Comparison of ENCODE assay signal across 30 mouse cellular contexts in the genomic region with DNA sequence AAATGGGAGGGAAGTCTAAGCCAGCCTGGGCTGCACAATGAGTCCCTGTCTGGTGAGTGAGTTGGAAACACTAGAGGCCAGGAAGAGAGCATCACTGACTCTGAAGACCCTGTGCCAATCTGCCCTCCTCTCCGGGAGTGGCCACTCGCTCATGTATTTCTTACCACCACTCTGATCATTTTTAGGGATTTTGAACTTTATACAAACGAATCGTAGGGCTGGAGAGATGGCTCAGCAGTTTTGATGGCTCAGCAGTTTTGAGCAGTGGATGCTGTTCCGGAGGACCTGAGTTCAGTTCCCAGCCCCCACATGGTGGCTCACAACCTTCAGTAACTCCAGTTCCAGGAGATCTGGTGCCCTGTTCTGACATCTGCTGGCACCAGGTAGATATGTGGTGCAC.
"Had no signal": no experiment of that assay in that cellular context is flagged by ENCODE, and none has a peak within 500 bp of the region (broad histone marks: within the 10 kb centered on the region; RNA-seq: fewer than 3 reads in every experiment).

No protein-coding gene starts in this region.

- H3K9ac ChIP-seq: limb, embryonic 12.5 days; limb, embryonic 13.5 days; limb, embryonic 15.5 days; liver, embryonic 12.5 days; liver, embryonic 13.5 days; liver, embryonic 14.5 days; liver, embryonic 15.5 days; liver, postnatal 0 days; lung, embryonic 14.5 days; lung, embryonic 15.5 days; midbrain, embryonic 12.5 days; midbrain, embryonic 13.5 days; midbrain, embryonic 15.5 days; neural tube, embryonic 12.5 days had no signal

- H3K4me2 ChIP-seq: limb, embryonic 12.5 days; limb, embryonic 13.5 days; limb, embryonic 15.5 days; liver, embryonic 11.5 days; liver, embryonic 12.5 days; liver, embryonic 13.5 days; liver, embryonic 15.5 days; lung, embryonic 14.5 days; lung, embryonic 15.5 days; midbrain, embryonic 11.5 days; midbrain, embryonic 12.5 days; midbrain, embryonic 13.5 days; midbrain, embryonic 15.5 days; neural tube, embryonic 12.5 days had no signal

- H3K27ac ChIP-seq: limb, embryonic 10.5 days; limb, embryonic 12.5 days; limb, embryonic 13.5 days; limb, embryonic 15.5 days; liver, embryonic 12.5 days; liver, embryonic 13.5 days; liver, embryonic 14.5 days; liver, embryonic 15.5 days; lung, embryonic 15.5 days; macrophage; midbrain, embryonic 10.5 days; midbrain, embryonic 12.5 days; midbrain, embryonic 13.5 days; midbrain, embryonic 15.5 days; neural tube, embryonic 12.5 days had no signal

- H3K9me3 ChIP-seq: limb, embryonic 10.5 days; limb, embryonic 12.5 days; limb, embryonic 13.5 days; limb, embryonic 15.5 days; liver, embryonic 12.5 days; liver, embryonic 13.5 days; liver, embryonic 15.5 days; lung, embryonic 15.5 days; megakaryocyte, embryonic 14.5 days; midbrain, embryonic 10.5 days; midbrain, embryonic 12.5 days; midbrain, embryonic 13.5 days; midbrain, embryonic 15.5 days; neural tube, embryonic 12.5 days had no signal

- H3K4me3 ChIP-seq: limb, embryonic 10.5 days; limb, embryonic 12.5 days; limb, embryonic 13.5 days; limb, embryonic 15.5 days; liver, embryonic 12.5 days; liver, embryonic 13.5 days; liver, embryonic 15.5 days; lung, embryonic 15.5 days; megakaryocyte, embryonic 14.5 days; midbrain, embryonic 10.5 days; midbrain, embryonic 12.5 days; midbrain, embryonic 13.5 days; midbrain, embryonic 15.5 days; myocyte; neural tube, embryonic 12.5 days had no signal

- H3K27me3 ChIP-seq: limb, embryonic 12.5 days; limb, embryonic 13.5 days; limb, embryonic 15.5 days; liver, embryonic 12.5 days; liver, embryonic 13.5 days; liver, embryonic 15.5 days; lung, embryonic 15.5 days; megakaryocyte, embryonic 14.5 days; midbrain, embryonic 12.5 days; midbrain, embryonic 13.5 days; midbrain, embryonic 15.5 days; neural tube, embryonic 12.5 days had no signal

- DNase-seq: left cerebral cortex, postnatal 4 days; liver; liver, embryonic 13.5 days; liver, postnatal 0 days; lung, adult 18-20 months; lung, adult 2 months; lung, embryonic 14.5 days; lung, postnatal 10 days; lung, postnatal 14 days; lung, postnatal 36 days; lung, postnatal 4 days; midbrain, embryonic 14.5 days had no signal
